Mouse (Mus musculus): Measurements from ENCODE around the gene Pex3.

- no peak for TF ChIP-seq CTCF (IDR thresholded peaks at IDR 0.05)
- TF ChIP-seq POLR2A (IDR thresholded peaks at IDR 0.05; ENCODE audit: insufficient read depth, low read depth, low read length): no peak
These were observed 73.6 kb downstream of the Pex3 start for GRCm38 (mm10) chr10:13479341-13479740.
